Mouse (Mus musculus): ENCODE measurements around the gene Ntn1. TPM values are rescaled to one million over a fixed set of nuclear protein-coding genes. Genes with fewer than 3 reads are reported as not detected.

Ntn1 gene
- total RNA-seq (2014; fragmentation: Nextera tagmentation) (not detected in 2 replicates), total RNA-seq (2017) (not detected in 2 replicates)

- no peak for ATAC-seq (replicated peaks; ENCODE audit: low FRiP score, low TSS enrichment, poor library complexity, severe bottlenecking)
These were observed at the start of gene Ntn1 for GRCm38 (mm10) chr11:68400727-68401219. Gene Ntn1, minus strand, starts transcription at chr11:68400823.

GRCm38 (mm10) chr11:68448356-68448755 is 47.7 kb upstream of the Ntn1 start:
- no peak for ATAC-seq (replicated peaks; ENCODE audit: low FRiP score, low TSS enrichment, poor library complexity, severe bottlenecking)

- ATAC-seq (replicated peaks; ENCODE audit: low FRiP score, low TSS enrichment, poor library complexity, severe bottlenecking), result no peak
These were observed 46.6 kb upstream of the Ntn1 start for GRCm38 (mm10) chr11:68447242-68447641.

- no peak for ATAC-seq (replicated peaks; ENCODE audit: low FRiP score, low TSS enrichment, poor library complexity, severe bottlenecking)
These were observed 45.9 kb upstream of the Ntn1 start for GRCm38 (mm10) chr11:68446547-68446946.

DNA sequence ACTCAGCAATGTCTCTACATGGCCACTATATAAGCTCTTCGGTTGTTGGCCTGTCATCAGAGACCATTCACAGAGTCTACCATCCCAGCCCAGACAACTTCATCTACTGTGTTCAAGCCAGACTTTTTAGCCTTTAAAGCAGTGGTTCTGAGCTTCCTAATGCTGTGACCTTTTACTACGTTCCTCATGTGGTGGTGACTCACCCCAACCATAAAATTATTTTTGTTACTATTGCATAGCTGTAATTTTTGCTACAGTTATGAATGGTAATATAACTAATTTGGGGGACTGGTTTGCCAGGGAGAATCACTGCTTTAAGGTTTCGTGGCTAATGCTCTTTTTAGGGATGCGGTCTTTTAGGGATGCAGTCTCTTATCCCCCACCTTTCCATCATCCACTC is 45.3 kb upstream of the Ntn1 start:
- ATAC-seq (replicated peaks; ENCODE audit: low FRiP score, low TSS enrichment, poor library complexity, severe bottlenecking), result no peak

DNA sequence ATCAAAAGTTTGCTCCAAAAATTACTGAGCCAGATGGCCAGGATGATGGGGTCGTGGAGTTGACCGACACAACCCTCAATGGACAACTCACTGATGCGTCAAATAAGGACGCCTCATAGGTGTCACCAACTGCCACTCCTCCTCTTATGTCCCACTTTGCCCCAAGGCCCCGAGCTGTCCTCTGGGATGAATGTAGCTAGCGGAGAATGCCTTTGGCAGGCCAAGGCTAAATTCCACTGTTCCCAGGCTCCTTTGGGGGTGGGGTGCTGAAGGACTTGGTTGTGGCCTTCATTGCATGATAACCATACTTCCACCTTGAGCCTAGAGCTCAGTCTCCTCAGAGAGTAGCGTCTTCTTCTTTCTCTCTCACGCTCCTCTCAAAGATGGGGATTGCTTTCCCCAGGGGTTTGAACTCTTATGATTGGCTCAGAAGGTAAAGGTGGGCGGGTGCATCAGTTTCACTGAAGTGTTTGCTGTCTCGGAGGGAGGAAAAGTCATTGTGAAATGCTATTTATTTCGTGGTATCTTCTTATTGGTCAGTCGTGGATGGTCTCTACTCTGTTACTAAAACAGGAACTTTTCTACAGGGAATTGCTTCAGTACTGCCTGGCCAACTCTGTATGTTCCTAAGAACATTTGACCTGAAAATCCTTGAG is 42.5 kb upstream of the Ntn1 start:
- no peak for ATAC-seq (replicated peaks; ENCODE audit: low FRiP score, low TSS enrichment, poor library complexity, severe bottlenecking)

- no peak for ATAC-seq (replicated peaks; ENCODE audit: low FRiP score, low TSS enrichment, poor library complexity, severe bottlenecking)
These were observed 41.7 kb upstream of the Ntn1 start for GRCm38 (mm10) chr11:68442346-68442745.

GRCm38 (mm10) chr11:68440965-68441364 is 40.3 kb upstream of the Ntn1 start:
- no peak for ATAC-seq (replicated peaks; ENCODE audit: low FRiP score, low TSS enrichment, poor library complexity, severe bottlenecking)

GRCm38 (mm10) chr11:68440100-68440499 is 39.5 kb upstream of the Ntn1 start:
- ATAC-seq (replicated peaks; ENCODE audit: low FRiP score, low TSS enrichment, poor library complexity, severe bottlenecking), result no peak

DNA sequence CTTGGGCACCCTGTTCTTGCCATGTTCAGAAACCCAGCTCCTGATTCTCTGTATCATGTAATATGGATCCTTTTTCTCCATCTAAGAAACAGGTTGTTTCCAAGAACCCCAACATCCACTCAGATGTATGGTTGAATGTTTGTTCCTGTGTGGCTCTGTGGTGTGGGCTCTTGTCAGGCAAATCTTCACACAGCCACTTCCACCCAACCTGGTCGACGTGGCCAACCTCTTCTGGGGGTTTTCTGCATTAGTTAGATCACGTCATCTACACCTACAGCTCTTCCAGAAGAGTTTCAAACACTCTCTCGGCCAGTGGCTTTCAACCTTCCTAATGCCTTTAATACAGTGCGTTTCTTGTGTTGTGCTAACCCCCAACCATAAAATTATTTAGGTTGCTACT is 35.8 kb upstream of the Ntn1 start:
- no peak for ATAC-seq (replicated peaks; ENCODE audit: low FRiP score, low TSS enrichment, poor library complexity, severe bottlenecking)

DNA sequence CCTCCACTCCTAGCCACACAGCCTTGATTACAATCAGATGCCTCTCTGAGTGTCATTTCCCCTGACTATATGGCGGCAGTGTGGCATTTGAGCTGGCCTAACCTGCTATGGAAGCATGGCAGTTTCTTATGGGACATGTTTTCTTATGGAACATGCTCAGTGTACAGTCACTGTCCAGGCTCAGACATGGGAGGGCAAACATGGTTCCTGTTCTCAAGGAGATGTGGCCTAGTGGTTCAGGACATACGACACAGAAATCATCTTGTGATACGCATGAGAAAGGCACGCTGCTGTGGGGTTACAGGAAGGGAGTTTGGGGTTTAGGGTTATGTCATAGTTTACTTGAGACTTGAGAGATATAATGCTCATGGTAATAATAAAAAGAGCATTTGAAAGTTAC is 35.0 kb upstream of the Ntn1 start:
- no peak for ATAC-seq (replicated peaks; ENCODE audit: low FRiP score, low TSS enrichment, poor library complexity, severe bottlenecking)

DNA sequence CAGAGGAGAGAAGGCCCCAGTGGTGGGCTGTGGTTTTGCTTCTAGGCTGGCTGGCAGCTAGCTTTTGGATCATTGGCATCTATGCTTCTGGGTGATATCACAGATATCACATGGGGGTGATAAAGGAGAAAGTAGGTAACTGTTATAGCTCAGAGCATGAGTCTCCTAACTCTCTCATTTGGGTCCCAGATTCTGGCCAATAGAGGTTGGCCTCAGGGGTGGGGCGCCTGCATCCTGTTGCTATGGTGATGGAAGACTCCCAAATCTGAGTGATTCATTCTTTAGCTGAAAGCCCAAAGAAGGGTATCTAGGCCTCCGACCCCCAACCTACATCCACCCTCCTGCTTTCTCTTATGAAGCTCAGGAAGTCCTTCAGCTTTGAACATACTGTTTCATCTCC is 34.1 kb upstream of the Ntn1 start:
- no peak for ATAC-seq (replicated peaks; ENCODE audit: low FRiP score, low TSS enrichment, poor library complexity, severe bottlenecking)

DNA sequence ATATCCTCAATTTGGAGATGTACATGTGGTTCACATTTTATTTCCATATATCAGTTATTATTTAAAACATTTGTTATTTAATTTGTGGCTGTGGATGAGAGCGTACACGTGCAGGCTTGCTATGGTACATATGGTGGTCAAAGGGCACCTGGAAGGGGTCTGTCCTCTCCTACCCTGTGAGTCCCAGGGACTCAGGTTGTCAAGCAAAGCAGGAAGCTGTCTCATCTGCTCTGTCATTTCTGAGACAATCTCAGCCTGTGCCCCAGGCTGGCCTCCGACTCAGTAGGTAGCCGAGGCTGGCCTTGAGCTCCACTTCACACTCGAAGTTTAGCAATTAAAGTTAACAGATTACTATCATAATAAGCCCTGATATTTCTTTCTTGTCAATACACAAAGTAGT is 32.9 kb upstream of the Ntn1 start:
- no peak for ATAC-seq (replicated peaks; ENCODE audit: low FRiP score, low TSS enrichment, poor library complexity, severe bottlenecking)

- ATAC-seq (replicated peaks; ENCODE audit: low FRiP score, low TSS enrichment, poor library complexity, severe bottlenecking), result peak; percentile 60
These were observed 31.9 kb upstream of the Ntn1 start for GRCm38 (mm10) chr11:68432361-68433021.

GRCm38 (mm10) chr11:68431699-68432360 is 31.2 kb upstream of the Ntn1 start, which contains the start of gene Pik3r5:
Gene Pik3r5, plus strand, starts transcription at chr11:68432121.
- ATAC-seq (replicated peaks; ENCODE audit: low FRiP score, low TSS enrichment, poor library complexity, severe bottlenecking), result peak; percentile 85

DNA sequence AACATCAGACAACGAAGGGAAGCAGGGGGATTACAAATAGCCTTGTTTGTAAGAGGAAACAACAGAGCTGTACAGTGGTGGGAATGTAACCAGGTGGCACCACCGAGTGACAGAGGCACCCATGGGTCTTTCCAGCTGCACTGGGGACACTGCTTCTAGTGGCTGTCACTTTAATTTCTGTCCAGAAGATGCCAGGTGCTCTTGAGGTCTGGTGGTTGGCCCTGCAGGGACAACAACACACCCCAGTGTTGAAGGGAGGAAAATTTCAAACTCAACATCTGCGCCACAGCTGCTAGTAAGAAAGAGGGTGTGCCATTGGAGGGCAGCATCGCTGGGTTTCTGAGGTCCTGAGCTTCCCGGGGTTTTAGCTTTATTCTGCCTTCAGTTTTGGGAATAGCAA is 30.0 kb upstream of the Ntn1 start:
- no peak for ATAC-seq (replicated peaks; ENCODE audit: low FRiP score, low TSS enrichment, poor library complexity, severe bottlenecking)

DNA sequence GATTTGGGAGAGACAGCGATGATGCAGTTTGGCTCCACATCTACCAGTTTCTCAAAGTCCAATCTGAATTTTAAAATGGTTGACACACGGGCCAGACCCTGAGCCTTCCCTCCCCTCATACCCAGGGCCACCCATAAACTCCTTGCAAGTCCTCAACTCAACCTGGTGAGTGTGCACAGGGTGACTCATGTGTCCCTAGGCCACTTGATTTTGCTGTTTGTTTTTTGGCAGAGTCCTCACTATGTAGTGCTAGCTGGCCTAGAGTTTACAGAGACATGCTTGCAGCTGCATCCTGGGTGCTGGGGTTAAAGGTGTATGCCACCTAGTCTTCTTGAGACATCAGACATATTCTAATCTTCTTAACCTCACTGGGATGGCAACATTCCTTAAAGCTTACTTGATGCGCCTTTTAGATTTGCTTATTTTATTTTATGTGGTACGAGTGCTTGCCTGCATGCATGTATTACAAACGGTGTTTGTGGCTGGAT is 26.5 kb upstream of the Ntn1 start:
- ATAC-seq (replicated peaks; ENCODE audit: low FRiP score, low TSS enrichment, poor library complexity, severe bottlenecking), result no peak

- no peak for ATAC-seq (replicated peaks; ENCODE audit: low FRiP score, low TSS enrichment, poor library complexity, severe bottlenecking)
These were observed 25.1 kb upstream of the Ntn1 start for GRCm38 (mm10) chr11:68425492-68426315.

DNA sequence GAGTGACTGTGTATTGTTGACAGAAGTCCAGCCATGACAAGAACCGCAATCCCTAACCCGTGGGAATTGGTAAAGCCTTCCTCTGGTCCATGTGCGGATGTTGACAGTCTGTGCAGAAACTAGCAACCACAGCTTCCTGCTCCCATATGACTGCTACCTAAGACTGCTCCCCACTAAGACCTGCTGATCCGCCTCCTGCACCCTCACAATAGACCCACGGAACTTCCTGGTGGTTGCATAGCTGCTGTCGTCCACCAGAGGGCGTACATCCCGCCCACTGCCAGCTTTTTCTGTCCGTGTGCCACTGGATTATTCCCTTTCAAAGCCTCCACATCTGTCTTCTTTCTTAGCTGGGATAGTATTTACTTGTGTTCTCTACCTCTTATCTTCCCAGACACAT is 17.2 kb upstream of the Ntn1 start:
- peak; percentile 68; the same call in 1 of the 2 replicates for ATAC-seq (replicated peaks; ENCODE audit: low FRiP score, low TSS enrichment, poor library complexity, severe bottlenecking)

GRCm38 (mm10) chr11:68417001-68417400 is 16.4 kb upstream of the Ntn1 start:
- no peak for ATAC-seq (replicated peaks; ENCODE audit: low FRiP score, low TSS enrichment, poor library complexity, severe bottlenecking)

All from megakaryocyte-erythroid progenitor cell, adult 5-6 weeks (primary cell).